Mouse (Mus musculus) olfactory bulb, adult 2 months (tissue): ENCODE data around the gene Spats2l.

Experiments
- CTCF ChIP-seq: fragments of 200-500 bp; IDR thresholded peaks from 2 replicates; pipeline ENCODE4 v1.5.1; 2012; ENCODE audit warnings: low read depth, mild to moderate bottlenecking, low read length, moderate library complexity; ENCODE audit not compliant: insufficient read depth
- POLR2A ChIP-seq: fragments of 200-500 bp; IDR thresholded peaks from 2 replicates; pipeline ENCODE4 v1.6.1; 2012; ENCODE audit warnings: mild to moderate bottlenecking, low read depth, low read length, moderate library complexity; ENCODE audit not compliant: insufficient read depth

- TF ChIP-seq POLR2A (no peak), CTCF (no peak)
These were observed 100.0 kb downstream of the Spats2l start for GRCm38 (mm10) chr1:57873996-57874395.
